In genomic region chr8:66437929-66438328, GRCm38 (mm10) we compare ENCODE assay signal across 17 mouse cellular contexts. TPM values are rescaled to one million over a fixed set of nuclear protein-coding genes. Genes with fewer than 3 reads are reported as not detected.
A peak's percentile ranks its signal among the peaks of the same experiment; 100 is the strongest.
DNase-seq lines count a peak whose midpoint lies in the region; ATAC-seq and TF ChIP-seq lines count a peak whose summit lies in the region.
"Had no signal": no experiment of that assay in that cellular context is flagged by ENCODE, and none has a peak within 500 bp of the region (broad histone marks: within the 10 kb centered on the region; RNA-seq: fewer than 3 reads in every experiment).

No protein-coding gene starts in this region.

- TF ChIP-seq EP300 in heart, adult 2 months (IDR thresholded peaks at IDR 0.05; ENCODE audit: insufficient read depth, low read depth, low read length) = no peak

- no peak for TF ChIP-seq POLR2A in heart, adult 2 months (IDR thresholded peaks at IDR 0.05; ENCODE audit: insufficient read depth, low read depth, low read length)

- DNase-seq in heart, adult 8-10 months (ENCODE audit: low spot score) = peak; percentile 20
- DNase-seq in heart, adult 2 months = no peak
- peak; percentile 36 for DNase-seq in lung, postnatal 25 days (ENCODE audit: low spot score)
- DNase-seq in lung, adult 18-20 months = no peak
- no peak for DNase-seq in left cerebral cortex, postnatal 25 days (ENCODE audit: low spot score in 2 of 2)
- DNase-seq: cerebellum, adult 9-10 months; gastrocnemius, postnatal 10 days had no signal

- H3K79me2 ChIP-seq in heart, adult 2 months (replicated peaks; ENCODE audit: control insufficient read depth, insufficient read depth, low read length) = no peaks in the 10 kb centered on the region

- 15% methylated on average over 3 of the region's 3 CpGs for WGBS in heart, adult 2 months
- 41% methylated on average over 3 of the region's 3 CpGs for WGBS in kidney, embryonic 16.5 days

- no peaks in the 10 kb centered on the region; the same call in 1 of the 2 replicates for H3K4me1 ChIP-seq in heart, adult 2 months (ENCODE audit: control insufficient read depth, insufficient read depth, low read length)
- H3K4me1 ChIP-seq in kidney, embryonic 16.5 days (ENCODE audit: insufficient read depth, low read length) = no peaks in the 10 kb centered on the region
- H3K4me1 ChIP-seq: forebrain, embryonic 12.5 days; hindbrain, embryonic 10.5 days; limb, embryonic 15.5 days; midbrain, embryonic 12.5 days; neural tube, embryonic 12.5 days had no signal

- no peak overlapping the region for H3K9ac ChIP-seq in heart, adult 2 months (ENCODE audit: low read depth, low read length)
- H3K9ac ChIP-seq in kidney, embryonic 16.5 days (replicated peaks; ENCODE audit: low read length) = no peak overlapping the region
- H3K9ac ChIP-seq: forebrain, embryonic 12.5 days; limb, embryonic 15.5 days; midbrain, embryonic 12.5 days; neural tube, embryonic 12.5 days had no signal

- no peak overlapping the region for H3K4me2 ChIP-seq in kidney, embryonic 16.5 days (replicated peaks; ENCODE audit: low read depth, low read length)
- H3K4me2 ChIP-seq: forebrain, embryonic 12.5 days; limb, embryonic 15.5 days; midbrain, embryonic 12.5 days; neural tube, embryonic 12.5 days had no signal

- no peaks in the 10 kb centered on the region for H3K36me3 ChIP-seq in heart, adult 2 months (ENCODE audit: control insufficient read depth, insufficient read depth, low read length)
- no peaks in the 10 kb centered on the region for H3K36me3 ChIP-seq in kidney, embryonic 16.5 days (ENCODE audit: insufficient read depth, low read length)
- H3K36me3 ChIP-seq: forebrain, embryonic 12.5 days; hindbrain, embryonic 10.5 days; limb, embryonic 15.5 days; midbrain, embryonic 12.5 days; neural tube, embryonic 12.5 days had no signal

- intact Hi-C loops in heart, adult 2 months (cut with DNase I) = no loop called here
- intact Hi-C loops in left cerebral cortex, postnatal 25 days (cut with DNase I) = no loop called here

- H3K9me3 ChIP-seq in kidney, embryonic 16.5 days (ENCODE audit: low read length) = no peaks in the 10 kb centered on the region
- H3K9me3 ChIP-seq: forebrain, embryonic 12.5 days; hindbrain, embryonic 10.5 days; limb, embryonic 15.5 days; midbrain, embryonic 12.5 days; neural tube, embryonic 12.5 days had no signal

- H3K4me3 ChIP-seq in heart, adult 2 months = no peak overlapping the region
- H3K4me3 ChIP-seq in kidney, embryonic 16.5 days (ENCODE audit: low read length) = no peak overlapping the region
- H3K4me3 ChIP-seq: forebrain, embryonic 12.5 days; hindbrain, embryonic 10.5 days; layer of hippocampus, adult 2 months; limb, embryonic 15.5 days; midbrain, embryonic 12.5 days; neural tube, embryonic 12.5 days had no signal

- TF ChIP-seq CTCF in heart, adult 2 months (IDR thresholded peaks at IDR 0.05) = no peak

- ATAC-seq in common myeloid progenitor, adult 5-6 weeks (replicated peaks; ENCODE audit: low read depth, poor library complexity, severe bottlenecking) = peak; percentile 68
- ATAC-seq in neutrophil, adult 5-6 weeks (ENCODE audit: extremely low read depth, insufficient number of reproducible peaks, low FRiP score, poor library complexity, severe bottlenecking) = peak; percentile 52; the same call in 1 of the 2 replicates
- ATAC-seq in kidney, embryonic 16.5 days (ENCODE audit: low FRiP score, low TSS enrichment) = no peak

- H3K27me3 ChIP-seq in heart, adult 2 months (ENCODE audit: control insufficient read depth, insufficient read depth, low read length) = no peaks in the 10 kb centered on the region
- no peaks in the 10 kb centered on the region for H3K27me3 ChIP-seq in kidney, embryonic 16.5 days (ENCODE audit: insufficient read depth, low read length)
- H3K27me3 ChIP-seq: forebrain, embryonic 12.5 days; limb, embryonic 15.5 days; midbrain, embryonic 12.5 days; neural tube, embryonic 12.5 days had no signal

- no peak overlapping the region for H3K27ac ChIP-seq in heart, adult 2 months
- no peak overlapping the region for H3K27ac ChIP-seq in kidney, embryonic 16.5 days (ENCODE audit: low read length)
- H3K27ac ChIP-seq: forebrain, embryonic 12.5 days; hindbrain, embryonic 10.5 days; kidney, postnatal 0 days; layer of hippocampus, adult 2 months; limb, embryonic 15.5 days; midbrain, embryonic 12.5 days; neural tube, embryonic 12.5 days had no signal

RNA-seq across cellular contexts. Expression of gene Tma16, which starts 48.4 kb away (rescaled TPM):
- total RNA-seq in heart, adult 8-10 months (2022) = 1 to 10 TPM; 3.2 to 4.1 (median 3.7) TPM
- 1 to 10 TPM; 3.7 to 3.9 TPM for total RNA-seq in heart, adult 2 months (2021)
- 1.6 and 2.2 TPM in 2 replicates for polyA plus RNA-seq in heart, adult 2 months (2012; rRNA removed)
- 44.7 and 57.1 TPM in 2 replicates for total RNA-seq in common myeloid progenitor, adult 5-6 weeks (2017)
- 13.3 and 13.4 TPM in 2 replicates for total RNA-seq in neutrophil, adult 5-6 weeks (2017)
- total RNA-seq in left cerebral cortex, postnatal 25 days (2021) = 10 to 100 TPM in 1 of 2 experiments, 1 to 10 TPM in 1; 9.2 to 10.5 TPM
- polyA plus RNA-seq in kidney, embryonic 16.5 days (2015; fragmentation: Nextera tagmentation; extraction: Ambion mirVana) = 12.1 and 14.4 TPM in 2 replicates

Comparison
In these comparisons a context has a peak if more than half of its experiments do, and no peak if none do; other contexts are left out.
1. DNase-seq: peak in heart, adult 8-10 months (single experiment) and lung, postnatal 25 days (single experiment); none in heart, adult 2 months (0 of 2), lung, adult 18-20 months (0 of 2) and left cerebral cortex, postnatal 25 days (0 of 2).